ENCODE assay signal across 29 mouse cellular contexts in genomic region chr13:93232335-93232734, GRCm38 (mm10). TPM values are rescaled to one million over a fixed set of nuclear protein-coding genes. Genes with fewer than 3 reads are reported as not detected.
DNase-seq lines count a peak whose midpoint lies in the region; ATAC-seq and TF ChIP-seq lines count a peak whose summit lies in the region.
"Had no signal": no experiment of that assay in that cellular context is flagged by ENCODE, and none has a peak within 500 bp of the region (broad histone marks: within the 10 kb centered on the region; RNA-seq: fewer than 3 reads in every experiment).

No protein-coding gene starts in this region.

- TF ChIP-seq CTCF in bone marrow macrophage, adult 2 months (IDR thresholded peaks at IDR 0.05; ENCODE audit: low read depth, low read length) = no peak
- TF ChIP-seq CTCF in liver, embryonic 14.5 days (IDR thresholded peaks at IDR 0.05; ENCODE audit: low read depth) = no peak
- TF ChIP-seq CTCF in liver, postnatal 0 days (IDR thresholded peaks at IDR 0.05; ENCODE audit: low read depth) = no peak

- H3K4me3 ChIP-seq in bone marrow macrophage, adult 2 months (ENCODE audit: insufficient read depth, low read length) = no peak overlapping the region
- no peak overlapping the region for H3K4me3 ChIP-seq in liver, embryonic 14.5 days (ENCODE audit: insufficient read depth in 1 of 2, low read depth in 2 of 2, low read length in 2 of 2)
- H3K4me3 ChIP-seq in liver, postnatal 0 days (ENCODE audit: low read depth, low read length) = no peak overlapping the region
- H3K4me3 ChIP-seq: embryonic facial prominence, embryonic 10.5 days; embryonic facial prominence, embryonic 13.5 days; erythroblast, embryonic 14.5 days; forebrain, embryonic 12.5 days; forebrain, embryonic 15.5 days; heart, embryonic 12.5 days; heart, embryonic 15.5 days had no signal

- peak overlapping the region; percentile 78 for H3K27ac ChIP-seq in bone marrow macrophage, adult 2 months (ENCODE audit: insufficient read depth, low read depth, low read length)
- no peak overlapping the region for H3K27ac ChIP-seq in liver, embryonic 14.5 days
- no peak overlapping the region for H3K27ac ChIP-seq in liver, postnatal 0 days (ENCODE audit: low read depth)
- H3K27ac ChIP-seq: embryonic facial prominence, embryonic 10.5 days; embryonic facial prominence, embryonic 13.5 days; forebrain, embryonic 12.5 days; forebrain, embryonic 15.5 days; heart, embryonic 15.5 days; hindbrain, embryonic 14.5 days; hindbrain, postnatal 0 days had no signal

- ATAC-seq in liver, embryonic 14.5 days (ENCODE audit: insufficient read depth) = peak; percentile 42; the same call in 1 of the 2 replicates
- ATAC-seq in liver, postnatal 0 days = peak; percentile 49
- ATAC-seq: forebrain, embryonic 15.5 days; hindbrain, postnatal 0 days; Patski had no signal

- H3K4me1 ChIP-seq in bone marrow macrophage, adult 2 months (ENCODE audit: control insufficient read depth, insufficient read depth, low read length) = peaks cover 34% of the 10 kb centered on the region
- peaks cover 0 to 6% of the 10 kb centered on the region in 2 experiments; a peak in 3 of 4 replicates for H3K4me1 ChIP-seq in liver, embryonic 14.5 days (replicated peaks; ENCODE audit: control insufficient read depth in 2 of 2, insufficient read depth in 2 of 2, low read length in 1 of 2)
- peaks cover 1% of the 10 kb centered on the region for H3K4me1 ChIP-seq in liver, postnatal 0 days (ENCODE audit: insufficient read depth)
- H3K4me1 ChIP-seq: embryonic facial prominence, embryonic 10.5 days; embryonic facial prominence, embryonic 13.5 days; forebrain, embryonic 12.5 days; forebrain, embryonic 15.5 days; heart, embryonic 12.5 days had no signal

- no peak for TF ChIP-seq POLR2A in bone marrow macrophage, adult 2 months (IDR thresholded peaks at IDR 0.05; ENCODE audit: borderline replicate concordance, low read depth, low read length)

- H3K36me3 ChIP-seq in liver, embryonic 14.5 days (replicated peaks; ENCODE audit: control insufficient read depth, insufficient read depth, low read depth) = no peaks in the 10 kb centered on the region
- no peaks in the 10 kb centered on the region for H3K36me3 ChIP-seq in liver, postnatal 0 days (replicated peaks; ENCODE audit: insufficient read depth, low read length)
- H3K36me3 ChIP-seq: embryonic facial prominence, embryonic 10.5 days; embryonic facial prominence, embryonic 13.5 days; forebrain, embryonic 12.5 days; forebrain, embryonic 15.5 days; heart, embryonic 12.5 days; heart, embryonic 15.5 days had no signal

- 67% methylated on average over 7 of the region's 7 CpGs for WGBS in liver, embryonic 14.5 days (ENCODE audit: insufficient replicate concordance)
- WGBS in liver, postnatal 0 days (ENCODE audit: insufficient replicate concordance) = 62% methylated on average over 7 of the region's 7 CpGs

- H3K4me2 ChIP-seq in liver, embryonic 14.5 days (ENCODE audit: low read depth) = no peak overlapping the region
- no peak overlapping the region for H3K4me2 ChIP-seq in liver, postnatal 0 days (ENCODE audit: low read depth, low read length)
- H3K4me2 ChIP-seq: embryonic facial prominence, embryonic 13.5 days; forebrain, embryonic 12.5 days; forebrain, embryonic 15.5 days; heart, embryonic 12.5 days; heart, embryonic 15.5 days; hindbrain, embryonic 14.5 days had no signal

- TF ChIP-seq EP300 in liver, embryonic 14.5 days (IDR thresholded peaks at IDR 0.05; ENCODE audit: low read depth) = no peak
- TF ChIP-seq EP300 in liver, postnatal 0 days (IDR thresholded peaks at IDR 0.05; ENCODE audit: low read depth) = no peak

- H3K9me3 ChIP-seq in liver, embryonic 14.5 days (ENCODE audit: control insufficient read depth, low read length) = no peaks in the 10 kb centered on the region
- no peaks in the 10 kb centered on the region for H3K9me3 ChIP-seq in liver, postnatal 0 days (ENCODE audit: low read length)
- H3K9me3 ChIP-seq: embryonic facial prominence, embryonic 10.5 days; embryonic facial prominence, embryonic 13.5 days; forebrain, embryonic 12.5 days; forebrain, embryonic 15.5 days; heart, embryonic 12.5 days; heart, embryonic 15.5 days had no signal

- H3K9ac ChIP-seq in liver, embryonic 14.5 days (replicated peaks) = no peak overlapping the region
- no peak overlapping the region for H3K9ac ChIP-seq in liver, postnatal 0 days (replicated peaks)
- H3K9ac ChIP-seq: embryonic facial prominence, embryonic 13.5 days; forebrain, embryonic 12.5 days; forebrain, embryonic 15.5 days; heart, embryonic 12.5 days; heart, embryonic 15.5 days; hindbrain, embryonic 14.5 days had no signal

- no peaks in the 10 kb centered on the region for H3K27me3 ChIP-seq in liver, embryonic 14.5 days (ENCODE audit: control insufficient read depth, insufficient read depth, low read length)
- H3K27me3 ChIP-seq in liver, postnatal 0 days (ENCODE audit: insufficient read depth, low read length) = no peaks in the 10 kb centered on the region
- H3K27me3 ChIP-seq: embryonic facial prominence, embryonic 13.5 days; forebrain, embryonic 12.5 days; forebrain, embryonic 15.5 days; heart, embryonic 12.5 days; heart, embryonic 15.5 days had no signal

- peak; percentile 54 for DNase-seq in heart, adult 11 months
- DNase-seq in heart, adult 9 months (ENCODE audit: low spot score in 2 of 2) = no peak
- DNase-seq in liver, embryonic 14.5 days (ENCODE audit: low read depth in 3 of 3, low spot score in 3 of 3) = no peak
- no peak for DNase-seq in liver, postnatal 0 days
- no peak for DNase-seq in urinary bladder, adult 18-20 months (ENCODE audit: low spot score in 2 of 2)
- no peak for DNase-seq in layer of hippocampus, adult 11-12 months (ENCODE audit: low spot score)
- no peak for DNase-seq in Muller cell, postnatal 12 days (ENCODE audit: inconsistent ontology term)
- DNase-seq: adrenal gland, postnatal 10 days; adrenal gland, postnatal 36 days; cerebellum, adult 11-12 months; cerebellum, adult 8-10 months; cerebellum, postnatal 10 days; cerebellum, postnatal 36 days; embryo, embryonic 11 days; gastrocnemius, postnatal 10 days; gastrocnemius, postnatal 36 days; heart, postnatal 10 days; heart, postnatal 36 days had no signal

RNA-seq across cellular contexts. Expression of gene Tent2, which starts 40.1 kb away (rescaled TPM):
- 117 and 162 TPM in 2 replicates for polyA plus RNA-seq in bone marrow macrophage, adult 2 months (2012; ENCODE audit: insufficient read depth, insufficient read length, missing spikeins)
- 17.6 and 23.3 TPM in 2 replicates for polyA plus RNA-seq in liver, embryonic 14.5 days (2012; rRNA removed)
- polyA plus RNA-seq in liver, embryonic 14.5 days (2014; fragmentation: Nextera tagmentation; extraction: Ambion mirVana) = 35.8 and 38.4 TPM in 2 replicates
- polyA plus RNA-seq in liver, postnatal 0 days (2015; fragmentation: Nextera tagmentation; extraction: Ambion mirVana) = 25.6 and 26.6 TPM in 2 replicates
